In the genomic region with DNA sequence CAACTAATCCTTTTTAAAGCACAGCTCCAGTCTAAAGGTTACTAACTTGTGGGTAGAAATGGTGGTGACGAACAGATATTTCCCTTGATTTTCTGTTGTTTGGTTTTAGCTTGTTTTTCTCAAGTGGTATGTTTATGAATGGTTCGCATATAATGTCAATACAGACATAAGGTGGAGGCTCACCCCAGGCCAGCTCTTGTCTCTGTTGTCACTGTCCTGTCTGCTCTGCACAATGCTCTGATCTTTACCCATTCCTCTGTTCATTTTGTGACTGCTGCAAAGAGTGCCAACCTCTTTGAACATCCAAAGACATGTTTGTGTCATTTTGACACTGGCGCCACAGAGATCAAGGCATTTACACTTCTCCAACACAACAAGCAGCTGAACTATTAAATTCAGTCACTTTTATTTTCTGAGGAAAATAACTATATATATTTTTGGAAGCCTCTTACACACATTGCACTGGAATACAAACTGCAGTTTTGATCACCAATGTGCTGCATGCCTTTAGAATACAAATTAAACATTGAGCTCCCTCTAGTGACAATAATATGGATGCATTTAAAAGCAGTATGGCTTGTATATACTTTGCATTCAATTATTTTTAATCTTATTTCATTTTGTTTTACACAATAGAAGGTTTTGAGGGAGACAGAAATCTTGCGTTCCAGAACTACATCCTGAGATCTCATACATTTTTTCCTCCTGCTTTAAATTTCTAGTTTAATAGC, we compare ENCODE assay signal across 10 mouse cellular contexts.
A peak's percentile ranks its signal among the peaks of the same experiment; 100 is the strongest.
DNase-seq lines count a peak whose midpoint lies in the region; ATAC-seq and TF ChIP-seq lines count a peak whose summit lies in the region.
"Had no signal": no experiment of that assay in that cellular context is flagged by ENCODE, and none has a peak within 500 bp of the region (broad histone marks: within the 10 kb centered on the region; RNA-seq: fewer than 3 reads in every experiment).

No protein-coding gene starts in this region.

- H3K9ac ChIP-seq in forebrain, embryonic 15.5 days (replicated peaks), result no peak overlapping the region
- no peak overlapping the region for H3K9ac ChIP-seq in forebrain, embryonic 12.5 days
- no peak overlapping the region for H3K9ac ChIP-seq in liver, adult 2 months (ENCODE audit: low read depth, low read length)
- H3K9ac ChIP-seq in midbrain, embryonic 16.5 days (ENCODE audit: low read depth, low read length), result no peak overlapping the region
- H3K9ac ChIP-seq: heart, embryonic 15.5 days; midbrain, embryonic 12.5 days had no signal

- WGBS in forebrain, embryonic 15.5 days, result 87% methylated on average over 4 of the region's 4 CpGs
- WGBS in forebrain, embryonic 12.5 days, result 88% methylated on average over 4 of the region's 4 CpGs
- WGBS in liver, adult 2 months, result 82% methylated on average over 4 of the region's 4 CpGs
- WGBS in midbrain, embryonic 16.5 days, result 79% methylated on average over 4 of the region's 4 CpGs

- 0 out of 2 replicates have a peak, but pooled peaks have one; percentile 70 for ATAC-seq in forebrain, embryonic 15.5 days (replicated peaks)
- no peak for ATAC-seq in forebrain, embryonic 12.5 days (ENCODE audit: low FRiP score)
- ATAC-seq in midbrain, embryonic 16.5 days, result peak; percentile 70

- no peaks in the 10 kb centered on the region for H3K79me2 ChIP-seq in liver, adult 2 months (ENCODE audit: control insufficient read depth, insufficient read depth, low read length)

- H3K4me3 ChIP-seq in forebrain, embryonic 15.5 days, result no peak overlapping the region
- H3K4me3 ChIP-seq in forebrain, embryonic 12.5 days (replicated peaks), result no peak overlapping the region
- H3K4me3 ChIP-seq in liver, adult 2 months (ENCODE audit: insufficient read depth, low read depth, low read length), result no peak overlapping the region
- no peak overlapping the region for H3K4me3 ChIP-seq in midbrain, embryonic 16.5 days (ENCODE audit: low read depth, low read length)
- H3K4me3 ChIP-seq: heart, embryonic 15.5 days; midbrain, embryonic 12.5 days had no signal

- H3K4me2 ChIP-seq in forebrain, embryonic 15.5 days (replicated peaks), result no peak overlapping the region
- H3K4me2 ChIP-seq in forebrain, embryonic 12.5 days, result no peak overlapping the region
- H3K4me2 ChIP-seq in midbrain, embryonic 16.5 days (ENCODE audit: low read length), result no peak overlapping the region
- H3K4me2 ChIP-seq: heart, embryonic 15.5 days; midbrain, embryonic 12.5 days had no signal

- TF ChIP-seq CTCF in liver, adult 2 months (IDR thresholded peaks at IDR 0.05; ENCODE audit: low read depth, low read length), result peak; percentile 47

- H3K27ac ChIP-seq in forebrain, embryonic 15.5 days (replicated peaks), result no peak overlapping the region
- H3K27ac ChIP-seq in forebrain, embryonic 12.5 days, result no peak overlapping the region
- no peak overlapping the region for H3K27ac ChIP-seq in liver, adult 2 months (replicated peaks; ENCODE audit: insufficient read depth, low read depth, low read length)
- no peak overlapping the region for H3K27ac ChIP-seq in midbrain, embryonic 16.5 days (ENCODE audit: low read length)
- H3K27ac ChIP-seq: heart, embryonic 15.5 days; midbrain, embryonic 12.5 days had no signal

- no peak for TF ChIP-seq POLR2A in liver, adult 2 months (IDR thresholded peaks at IDR 0.05; ENCODE audit: extremely low read depth, insufficient read depth, low read length)

- peak; percentile 43 for DNase-seq in liver, adult 2 months (ENCODE audit: extremely low read depth, low read depth, low spot score)
- no peak for DNase-seq in liver
- peak; percentile 23 for DNase-seq in Muller cell, postnatal 12 days (ENCODE audit: inconsistent ontology term)
- no peak for DNase-seq in adrenal gland, postnatal 4 days (ENCODE audit: low spot score in 2 of 2)
- DNase-seq in kidney, adult 18-20 months, result no peak

- H3K4me1 ChIP-seq in forebrain, embryonic 15.5 days, result no peaks in the 10 kb centered on the region
- H3K4me1 ChIP-seq in forebrain, embryonic 12.5 days, result no peaks in the 10 kb centered on the region
- 0 out of 2 replicates have a peak, but pooled peaks cover 2% of the 10 kb centered on the region for H3K4me1 ChIP-seq in liver, adult 2 months (ENCODE audit: control insufficient read depth, insufficient read depth, low read length)
- H3K4me1 ChIP-seq in midbrain, embryonic 16.5 days (ENCODE audit: control insufficient read depth, insufficient read depth, low read length), result no peaks in the 10 kb centered on the region
- H3K4me1 ChIP-seq: heart, embryonic 15.5 days; midbrain, embryonic 12.5 days had no signal

- H3K36me3 ChIP-seq in forebrain, embryonic 15.5 days, result no peaks in the 10 kb centered on the region
- no peaks in the 10 kb centered on the region for H3K36me3 ChIP-seq in forebrain, embryonic 12.5 days (replicated peaks)
- H3K36me3 ChIP-seq in liver, adult 2 months (ENCODE audit: control insufficient read depth, insufficient read depth, low read length), result no peaks in the 10 kb centered on the region
- no peaks in the 10 kb centered on the region for H3K36me3 ChIP-seq in midbrain, embryonic 16.5 days (ENCODE audit: control insufficient read depth, insufficient read depth, low read length)
- H3K36me3 ChIP-seq: heart, embryonic 15.5 days; midbrain, embryonic 12.5 days had no signal

- no peaks in the 10 kb centered on the region for H3K27me3 ChIP-seq in forebrain, embryonic 15.5 days
- no peaks in the 10 kb centered on the region for H3K27me3 ChIP-seq in forebrain, embryonic 12.5 days
- no peaks in the 10 kb centered on the region for H3K27me3 ChIP-seq in liver, adult 2 months (ENCODE audit: control insufficient read depth, insufficient read depth, low read length)
- H3K27me3 ChIP-seq in midbrain, embryonic 16.5 days (ENCODE audit: control insufficient read depth, insufficient read depth, low read depth, low read length), result no peaks in the 10 kb centered on the region
- H3K27me3 ChIP-seq: heart, embryonic 15.5 days; midbrain, embryonic 12.5 days had no signal

- H3K9me3 ChIP-seq in forebrain, embryonic 15.5 days, result no peaks in the 10 kb centered on the region
- no peaks in the 10 kb centered on the region for H3K9me3 ChIP-seq in forebrain, embryonic 12.5 days
- no peaks in the 10 kb centered on the region for H3K9me3 ChIP-seq in midbrain, embryonic 16.5 days (replicated peaks; ENCODE audit: control insufficient read depth, low read length, poor library complexity, severe bottlenecking)
- H3K9me3 ChIP-seq: heart, embryonic 15.5 days; midbrain, embryonic 12.5 days had no signal

Comparison
In these comparisons a context has a peak if more than half of its experiments do, and no peak if none do; other contexts are left out.
1. DNase-seq: peak in liver, adult 2 months (single experiment) and Muller cell, postnatal 12 days (single experiment); none in liver (single experiment), adrenal gland, postnatal 4 days (0 of 2) and kidney, adult 18-20 months (single experiment).